Comparison of ENCODE assay signal across 23 mouse cellular contexts in the genomic region with DNA sequence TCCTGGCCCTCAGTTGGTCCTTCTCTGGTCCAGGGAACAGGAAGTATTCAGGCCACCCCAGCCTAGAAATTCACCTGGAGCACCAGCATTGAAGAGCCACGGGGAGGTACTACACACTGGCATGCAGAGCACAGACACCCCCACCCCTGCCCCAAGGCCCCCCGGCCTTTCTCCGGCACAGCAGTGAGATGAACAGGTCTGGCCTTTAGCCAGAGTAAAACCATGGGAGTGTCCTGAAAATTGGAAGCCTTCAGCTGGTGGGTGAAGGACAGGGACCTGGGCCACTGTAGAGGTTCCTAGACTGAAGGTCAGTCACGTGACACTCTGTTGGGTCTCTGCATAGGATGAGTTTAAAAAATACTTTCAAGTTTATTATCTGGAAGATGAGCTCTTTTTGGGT. TPM values are rescaled to one million over a fixed set of nuclear protein-coding genes. Genes with fewer than 3 reads are reported as not detected.
DNase-seq lines count a peak whose midpoint lies in the region; ATAC-seq lines count a peak whose summit lies in the region.
"Had no signal": no experiment of that assay in that cellular context is flagged by ENCODE, and none has a peak within 500 bp of the region (broad histone marks: within the 10 kb centered on the region; RNA-seq: fewer than 3 reads in every experiment).

No protein-coding gene starts in this region.

- no peak overlapping the region for H3K4me3 ChIP-seq in embryonic facial prominence, embryonic 11.5 days (ENCODE audit: low read depth, low read length)
- no peak overlapping the region for H3K4me3 ChIP-seq in embryonic facial prominence, embryonic 10.5 days
- no peak overlapping the region for H3K4me3 ChIP-seq in midbrain, embryonic 11.5 days (ENCODE audit: low read depth, low read length)
- no peak overlapping the region for H3K4me3 ChIP-seq in midbrain, embryonic 16.5 days (ENCODE audit: low read depth, low read length)
- H3K4me3 ChIP-seq: embryonic facial prominence, embryonic 12.5 days; forebrain, embryonic 13.5 days; forebrain, embryonic 15.5 days had no signal

- no peak overlapping the region for H3K9ac ChIP-seq in embryonic facial prominence, embryonic 11.5 days (replicated peaks; ENCODE audit: low read length)
- H3K9ac ChIP-seq in midbrain, embryonic 11.5 days (ENCODE audit: low read length), result no peak overlapping the region
- no peak overlapping the region for H3K9ac ChIP-seq in midbrain, embryonic 16.5 days (ENCODE audit: low read depth, low read length)
- H3K9ac ChIP-seq: embryonic facial prominence, embryonic 12.5 days; forebrain, embryonic 13.5 days; forebrain, embryonic 15.5 days; forebrain, postnatal 0 days had no signal

- H3K4me2 ChIP-seq in embryonic facial prominence, embryonic 11.5 days (ENCODE audit: low read depth, low read length), result no peak overlapping the region
- H3K4me2 ChIP-seq in midbrain, embryonic 11.5 days, result no peak overlapping the region
- H3K4me2 ChIP-seq in midbrain, embryonic 16.5 days (ENCODE audit: low read length), result no peak overlapping the region
- H3K4me2 ChIP-seq: embryonic facial prominence, embryonic 12.5 days; forebrain, embryonic 13.5 days; forebrain, embryonic 15.5 days had no signal

- WGBS in embryonic facial prominence, embryonic 11.5 days, result 92% methylated on average over 4 of the region's 4 CpGs
- 91% methylated on average over 4 of the region's 4 CpGs for WGBS in embryonic facial prominence, embryonic 10.5 days
- 98% methylated on average over 4 of the region's 4 CpGs for WGBS in midbrain, embryonic 11.5 days
- WGBS in midbrain, embryonic 16.5 days, result 94% methylated on average over 4 of the region's 4 CpGs

- H3K9me3 ChIP-seq in embryonic facial prominence, embryonic 11.5 days (replicated peaks; ENCODE audit: control insufficient read depth, low read length), result no peaks in the 10 kb centered on the region
- no peaks in the 10 kb centered on the region for H3K9me3 ChIP-seq in embryonic facial prominence, embryonic 10.5 days
- no peaks in the 10 kb centered on the region for H3K9me3 ChIP-seq in midbrain, embryonic 11.5 days (ENCODE audit: control insufficient read depth, low read length)
- no peaks in the 10 kb centered on the region for H3K9me3 ChIP-seq in midbrain, embryonic 16.5 days (replicated peaks; ENCODE audit: control insufficient read depth, low read length, poor library complexity, severe bottlenecking)
- H3K9me3 ChIP-seq: embryonic facial prominence, embryonic 12.5 days; forebrain, embryonic 13.5 days; forebrain, embryonic 15.5 days; G1E had no signal

- DNase-seq in adrenal gland, adult (ENCODE audit: inconsistent age in 2 of 2, low spot score in 1 of 2), result peak; percentile 25 to 63
- no peak for DNase-seq in adrenal gland, adult 18-20 months (ENCODE audit: low spot score in 2 of 2)
- DNase-seq in adrenal gland, postnatal 10 days, result peak; percentile 21
- no peak for DNase-seq in adrenal gland, postnatal 4 days (ENCODE audit: low spot score in 2 of 2)
- DNase-seq in embryonic facial prominence, embryonic 11.5 days (ENCODE audit: low spot score), result no peak
- no peak for DNase-seq in embryonic facial prominence, embryonic 10.5 days (ENCODE audit: low spot score)
- DNase-seq in midbrain, embryonic 11.5 days (ENCODE audit: low spot score, missing footprints), result no peak
- DNase-seq: B cell, adult 2 months; cerebellum, adult 11-12 months; cerebellum, adult 2 months; cerebellum, adult 9-10 months; cerebellum, postnatal 10 days; cerebellum, postnatal 25 days; forebrain, postnatal 0 days had no signal

- no peaks in the 10 kb centered on the region for H3K27me3 ChIP-seq in embryonic facial prominence, embryonic 11.5 days (ENCODE audit: control insufficient read depth, insufficient read depth, low read length)
- H3K27me3 ChIP-seq in embryonic facial prominence, embryonic 10.5 days (replicated peaks; ENCODE audit: low read depth, poor library complexity, severe bottlenecking), result no peaks in the 10 kb centered on the region
- no peaks in the 10 kb centered on the region for H3K27me3 ChIP-seq in midbrain, embryonic 11.5 days (ENCODE audit: control insufficient read depth, insufficient read depth, low read length)
- H3K27me3 ChIP-seq in midbrain, embryonic 16.5 days (ENCODE audit: control insufficient read depth, insufficient read depth, low read depth, low read length), result no peaks in the 10 kb centered on the region
- H3K27me3 ChIP-seq: CH12.LX; embryonic facial prominence, embryonic 12.5 days; forebrain, embryonic 13.5 days; forebrain, embryonic 15.5 days; Patski had no signal

- H3K4me1 ChIP-seq in embryonic facial prominence, embryonic 11.5 days (ENCODE audit: control insufficient read depth, insufficient read depth, low read length), result no peaks in the 10 kb centered on the region
- H3K4me1 ChIP-seq in embryonic facial prominence, embryonic 10.5 days, result no peaks in the 10 kb centered on the region; the same call in 1 of the 2 replicates
- H3K4me1 ChIP-seq in midbrain, embryonic 11.5 days (ENCODE audit: control insufficient read depth, insufficient read depth, low read length), result no peaks in the 10 kb centered on the region
- H3K4me1 ChIP-seq in midbrain, embryonic 16.5 days (ENCODE audit: control insufficient read depth, insufficient read depth, low read length), result no peaks in the 10 kb centered on the region
- H3K4me1 ChIP-seq: embryonic facial prominence, embryonic 12.5 days; forebrain, embryonic 13.5 days; forebrain, embryonic 15.5 days had no signal

- 0 out of 2 replicates have a peak, but pooled peaks have one; percentile 40 for ATAC-seq in embryonic facial prominence, embryonic 11.5 days (replicated peaks; ENCODE audit: insufficient number of reproducible peaks, low FRiP score, low TSS enrichment, low read depth)
- 0 out of 2 replicates have a peak, but pooled peaks have one; percentile 16 for ATAC-seq in midbrain, embryonic 11.5 days (ENCODE audit: low FRiP score)
- ATAC-seq in midbrain, embryonic 16.5 days, result no peak
- ATAC-seq: activated CD4-positive, CD25-positive, alpha-beta regulatory T cell, adult 4 months; CD4-positive, CD25-positive, alpha-beta regulatory T cell, adult 4 months; forebrain, embryonic 13.5 days; forebrain, embryonic 15.5 days; Patski had no signal

- H3K36me3 ChIP-seq in embryonic facial prominence, embryonic 11.5 days (replicated peaks; ENCODE audit: control insufficient read depth, insufficient read depth, low read depth, low read length), result peaks cover 4% of the 10 kb centered on the region; the same call in 1 of the 2 replicates
- H3K36me3 ChIP-seq in embryonic facial prominence, embryonic 10.5 days (replicated peaks), result peaks cover 38% of the 10 kb centered on the region
- peaks cover 1% of the 10 kb centered on the region; the same call in 1 of the 2 replicates for H3K36me3 ChIP-seq in midbrain, embryonic 11.5 days (ENCODE audit: control insufficient read depth, insufficient read depth, low read length)
- peaks cover 9% of the 10 kb centered on the region; the same call in 1 of the 2 replicates for H3K36me3 ChIP-seq in midbrain, embryonic 16.5 days (ENCODE audit: control insufficient read depth, insufficient read depth, low read length)

- H3K27ac ChIP-seq in embryonic facial prominence, embryonic 11.5 days (replicated peaks; ENCODE audit: low read depth, low read length), result no peak overlapping the region
- no peak overlapping the region for H3K27ac ChIP-seq in embryonic facial prominence, embryonic 10.5 days (replicated peaks)
- no peak overlapping the region for H3K27ac ChIP-seq in midbrain, embryonic 11.5 days (ENCODE audit: low read depth, low read length)
- H3K27ac ChIP-seq in midbrain, embryonic 16.5 days (ENCODE audit: low read length), result no peak overlapping the region
- H3K27ac ChIP-seq: embryonic facial prominence, embryonic 12.5 days; forebrain, embryonic 13.5 days; forebrain, embryonic 15.5 days had no signal

RNA-seq across cellular contexts. Expression of gene Cfap20, which starts 10.4 kb away (rescaled TPM):
- total RNA-seq in adrenal gland, adult 18-20 months (2021), result 10 to 100 TPM; 25.8 to 33.6 TPM
- total RNA-seq in adrenal gland, postnatal 10 days (2021), result 10 to 100 TPM; 48.4 to 57.7 TPM
- 10 to 100 TPM; 93.7 to 97.4 TPM for total RNA-seq in adrenal gland, postnatal 4 days (2021)
- polyA plus RNA-seq in embryonic facial prominence, embryonic 11.5 days (2014; fragmentation: Nextera tagmentation; extraction: Ambion mirVana), result 146 and 160 TPM in 2 replicates
- polyA plus RNA-seq in embryonic facial prominence, embryonic 10.5 days (2016; fragmentation: Nextera tagmentation; extraction: Ambion mirVana), result 141 and 148 TPM in 2 replicates
- 139 and 142 TPM in 2 replicates for polyA plus RNA-seq in midbrain, embryonic 11.5 days (2014; fragmentation: Nextera tagmentation; extraction: Ambion mirVana)
- polyA plus RNA-seq in midbrain, embryonic 16.5 days (2015; fragmentation: Nextera tagmentation; extraction: Ambion mirVana), result 122 and 128 TPM in 2 replicates

RNA-seq across cellular contexts. Expression of gene Csnk2a2, which starts 44.8 kb away (rescaled TPM):
- 10 to 100 TPM; 70.3 to 88.4 TPM for total RNA-seq in adrenal gland, adult 18-20 months (2021)
- total RNA-seq in adrenal gland, postnatal 10 days (2021), result 10 to 100 TPM; 68.8 to 70.0 TPM
- 10 to 100 TPM; 84.9 to 89.1 TPM for total RNA-seq in adrenal gland, postnatal 4 days (2021)
- polyA plus RNA-seq in embryonic facial prominence, embryonic 11.5 days (2014; fragmentation: Nextera tagmentation; extraction: Ambion mirVana), result 14.6 and 19.9 TPM in 2 replicates
- 12.6 and 15.2 TPM in 2 replicates for polyA plus RNA-seq in embryonic facial prominence, embryonic 10.5 days (2016; fragmentation: Nextera tagmentation; extraction: Ambion mirVana)
- 13.1 and 14.7 TPM in 2 replicates for polyA plus RNA-seq in midbrain, embryonic 11.5 days (2014; fragmentation: Nextera tagmentation; extraction: Ambion mirVana)
- polyA plus RNA-seq in midbrain, embryonic 16.5 days (2015; fragmentation: Nextera tagmentation; extraction: Ambion mirVana), result 6.8 and 8.3 TPM in 2 replicates

Comparison
In these comparisons a context has a peak if more than half of its experiments do, and no peak if none do; other contexts are left out.
1. DNase-seq: peak in adrenal gland, adult (2 of 2) and adrenal gland, postnatal 10 days (single experiment); none in adrenal gland, adult 18-20 months (0 of 2), adrenal gland, postnatal 4 days (0 of 2), embryonic facial prominence, embryonic 11.5 days (single experiment), embryonic facial prominence, embryonic 10.5 days (single experiment) and midbrain, embryonic 11.5 days (single experiment).